Mouse (Mus musculus) erythroblast, adult 5-6 weeks (primary cell): Measurements from ENCODE around the gene Cacna1e. TPM values are rescaled to one million over a fixed set of nuclear protein-coding genes. Genes with fewer than 3 reads are reported as not detected.

Experiments used
- ATAC-seq: replicated peaks from 2 replicates; pipeline ENCODE4 v1.8.0; 2016; ENCODE audit warnings: moderate number of reproducible peaks, mild to moderate bottlenecking, moderate TSS enrichment, inconsistent platforms; ENCODE audit not compliant: poor library complexity, low FRiP score, severe bottlenecking
- total RNA-seq, 2 experiments: library from RNA; stranded (forward) in 1 of 2; stranded (reverse) in 1 of 2; fragments of 150-400 nt in 1 of 2; fragments of 200-764, 138-1000 nt in 1 of 2; gene quantifications; 2 replicates each; pipeline versions ENCODE4 v1.2.3 to v1.2.4; 2015 to 2017; ENCODE audit warnings: low replicate concordance in 2 of 2

Cacna1e gene
- 0.63 and 1.2 TPM in 2 replicates for total RNA-seq (2015; ENCODE audit: low replicate concordance)
- 0.85 and 0.98 TPM in 2 replicates for total RNA-seq (2017; ENCODE audit: low replicate concordance)

- ATAC-seq = no peak
Observed at GRCm38 (mm10) chr1:154884275-154885206, at the start of gene Cacna1e. Cacna1e (minus strand) TSS chr1:154884501.

DNA sequence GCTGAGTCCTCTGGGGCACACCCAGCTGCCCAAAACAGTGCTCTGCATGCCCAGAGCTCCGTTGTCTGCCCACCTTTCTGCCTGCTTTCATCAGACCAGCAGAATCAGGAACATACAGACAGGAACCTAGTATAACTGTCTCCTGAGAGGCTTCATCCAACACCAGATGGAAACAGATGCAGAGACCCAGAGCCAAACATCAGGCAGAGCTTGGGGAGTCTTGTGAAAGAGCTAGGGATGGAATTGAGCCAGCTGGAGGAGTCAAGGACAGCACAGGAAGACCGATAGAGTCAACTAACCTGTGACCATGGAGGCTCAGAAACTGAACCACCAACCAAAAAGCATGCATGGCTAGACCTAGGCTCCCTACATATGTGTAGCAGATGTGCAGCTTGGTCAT is 34.1 kb upstream of the Cacna1e start:
- ATAC-seq = no peak

- ATAC-seq = no peak
Observed at GRCm38 (mm10) chr1:154917438-154917837, 33.1 kb upstream of the Cacna1e start.

DNA sequence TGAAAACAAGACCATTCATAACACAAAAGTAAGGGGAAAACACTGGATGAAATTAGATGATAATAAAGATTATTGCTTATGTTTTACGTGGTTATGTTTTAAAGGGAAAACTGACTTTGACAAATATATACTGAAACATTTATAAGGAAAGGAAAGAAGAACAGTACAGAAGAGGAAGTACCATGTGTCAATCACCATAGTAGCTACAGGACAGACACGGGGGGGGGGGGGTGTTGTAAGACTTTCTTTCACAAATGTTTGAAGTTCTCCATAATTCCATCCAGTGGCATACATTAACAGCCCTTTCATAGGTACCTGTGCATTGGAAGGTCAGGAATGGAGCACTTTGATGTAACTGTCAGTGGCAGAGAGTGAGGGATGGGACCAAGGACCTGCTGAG is 25.3 kb upstream of the Cacna1e start:
- ATAC-seq = no peak

DNA sequence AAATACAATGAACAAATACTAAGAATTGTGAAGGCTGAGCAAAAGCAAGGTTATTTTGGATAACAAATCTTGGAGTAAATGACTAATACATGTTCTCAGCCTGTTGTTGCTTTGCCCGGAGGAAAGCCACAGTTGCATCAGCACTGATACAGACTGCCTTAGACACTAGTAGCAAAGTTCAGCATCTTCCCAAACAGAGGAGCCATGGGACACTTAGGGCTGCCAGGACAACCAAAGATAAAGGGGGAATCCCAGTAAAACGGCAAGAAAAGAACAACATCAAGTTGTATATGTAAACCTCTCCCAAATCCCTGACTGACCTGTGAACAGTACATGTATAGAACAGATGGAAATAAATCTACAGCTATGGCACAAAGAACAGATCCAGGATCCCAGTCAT is 13.1 kb upstream of the Cacna1e start:
- no peak for ATAC-seq

- ATAC-seq = no peak
Observed at GRCm38 (mm10) chr1:154890244-154890643, 5.9 kb upstream of the Cacna1e start.

- ATAC-seq = no peak
Observed at GRCm38 (mm10) chr1:154888495-154888894, 4.2 kb upstream of the Cacna1e start.

GRCm38 (mm10) chr1:154888018-154888417 is 3.7 kb upstream of the Cacna1e start:
- ATAC-seq = no peak

- ATAC-seq = no peak
Observed at GRCm38 (mm10) chr1:154887546-154887945, 3.2 kb upstream of the Cacna1e start.

DNA sequence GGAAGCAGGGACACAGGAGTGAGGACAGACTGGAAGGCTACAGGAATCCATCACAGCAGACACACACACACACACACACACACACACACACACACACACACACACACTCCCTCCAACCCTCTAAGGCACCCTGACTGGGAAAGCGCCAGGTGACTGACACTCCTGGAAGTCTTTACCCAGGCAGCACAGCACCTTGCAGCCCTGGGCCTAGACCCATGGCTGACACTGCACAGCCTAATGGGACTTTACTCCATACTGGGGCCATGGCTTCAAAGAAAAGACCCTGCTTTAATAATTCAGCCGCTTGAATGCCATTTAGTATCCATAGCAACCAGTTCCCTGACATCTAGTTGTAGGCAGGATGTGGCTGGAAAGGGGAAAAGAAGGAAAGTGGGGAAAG is 2.3 kb upstream of the Cacna1e start:
- ATAC-seq = no peak

GRCm38 (mm10) chr1:154885207-154885548 is 877 bp upstream of the Cacna1e start:
- no peak for ATAC-seq

GRCm38 (mm10) chr1:154883596-154884191 is 607 bp downstream of the Cacna1e start:
- ATAC-seq = no peak

DNA sequence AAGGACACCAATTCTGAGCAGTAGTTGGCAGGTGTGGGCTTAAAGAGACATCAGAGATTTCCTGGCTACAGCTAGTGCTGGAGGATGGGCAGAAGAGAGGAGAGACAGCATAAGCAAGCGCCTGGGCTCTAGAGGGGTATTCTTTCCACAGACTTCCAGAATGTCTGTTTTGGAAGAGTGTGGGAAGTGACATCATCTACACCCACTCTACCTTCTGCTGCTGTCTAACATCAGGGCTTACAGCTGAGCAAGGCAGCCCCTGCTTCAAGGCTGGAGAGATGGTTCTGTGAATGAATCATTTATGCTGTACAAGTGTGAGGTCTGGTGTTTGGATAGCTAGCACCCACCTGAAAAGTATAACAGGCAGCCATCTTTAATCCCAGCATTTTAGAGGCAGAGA is 18.3 kb downstream of the Cacna1e start:
- no peak for ATAC-seq

- ATAC-seq = no peak
Observed at GRCm38 (mm10) chr1:154861416-154861815, 22.9 kb downstream of the Cacna1e start.

DNA sequence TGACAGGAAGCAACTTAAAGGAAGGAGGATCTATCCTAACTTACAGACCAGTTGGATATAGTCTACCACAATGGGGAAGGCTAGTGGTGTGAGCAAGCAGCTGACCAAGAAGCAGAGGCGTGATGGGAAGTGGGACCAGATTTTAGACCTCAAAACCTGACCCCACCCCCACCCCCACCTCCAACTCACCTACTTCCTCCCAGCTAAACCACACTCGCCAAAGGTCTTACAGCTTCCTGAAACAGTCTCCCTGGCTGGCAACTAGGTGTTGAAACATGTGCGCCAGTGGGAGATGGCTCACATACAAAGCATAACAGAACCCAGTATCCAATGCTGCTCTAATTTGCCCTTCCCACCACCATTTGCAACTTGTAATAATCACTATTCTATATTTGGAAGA is 29.7 kb downstream of the Cacna1e start:
- no peak for ATAC-seq

DNA sequence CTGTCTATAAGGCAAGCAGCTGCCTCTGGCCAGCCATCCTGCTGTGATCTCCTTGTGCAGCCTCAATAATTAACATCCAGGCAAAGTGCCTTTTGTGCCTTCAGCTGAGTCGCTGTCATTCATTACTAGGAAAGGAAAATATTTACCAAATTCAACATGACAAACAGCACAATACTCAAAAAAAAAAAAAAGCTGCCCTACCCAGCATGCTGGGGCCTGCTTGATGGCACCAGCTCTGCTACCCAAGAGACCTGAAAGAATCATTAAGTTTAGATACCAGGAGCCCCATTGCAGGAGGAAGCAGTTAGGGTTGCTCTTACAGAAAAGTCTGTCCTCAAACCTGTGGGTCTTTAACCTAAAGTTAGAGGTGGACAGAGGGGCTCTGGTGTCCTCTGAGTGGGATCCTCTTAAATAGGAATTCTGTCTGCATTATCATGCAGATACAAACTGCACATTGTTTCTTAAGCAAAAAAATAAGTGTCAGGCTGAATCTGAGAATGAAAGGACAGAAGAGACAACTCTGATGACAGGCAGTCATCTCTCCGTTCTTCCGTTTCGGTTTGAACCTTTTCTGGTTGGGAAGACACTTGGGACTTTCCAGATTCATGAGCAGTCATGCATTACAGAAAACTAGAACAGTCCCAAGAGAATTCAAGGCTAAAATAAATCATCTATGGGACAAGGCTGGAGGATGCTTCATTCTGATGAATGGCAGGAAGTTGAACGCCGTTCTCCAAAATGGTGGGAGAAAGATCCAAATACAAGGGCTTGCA is 33.6 kb downstream of the Cacna1e start:
- ATAC-seq = no peak

GRCm38 (mm10) chr1:154848683-154849579 is 35.4 kb downstream of the Cacna1e start:
- no peak for ATAC-seq

DNA sequence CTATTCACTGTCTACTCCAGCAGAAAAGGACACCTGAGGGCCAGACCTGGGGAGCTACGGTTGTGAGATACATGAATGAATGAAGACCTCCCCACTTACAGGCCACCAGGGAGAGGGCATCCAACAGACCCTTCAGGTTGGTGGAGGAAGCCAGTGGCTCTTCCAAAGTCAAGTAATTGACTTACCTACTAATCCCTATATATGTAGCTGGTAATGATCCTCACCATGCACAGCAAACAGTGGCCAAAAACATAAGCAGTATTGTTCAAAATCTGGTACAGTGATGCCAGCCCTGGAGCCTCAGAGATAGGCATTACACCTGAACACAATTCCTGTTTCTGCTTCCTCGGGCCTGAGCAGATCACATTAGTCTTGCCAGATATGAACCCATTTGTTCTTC is 37.4 kb downstream of the Cacna1e start:
- ATAC-seq = no peak

- ATAC-seq = no peak
Observed at GRCm38 (mm10) chr1:154843427-154843826, 40.9 kb downstream of the Cacna1e start.

- no peak for ATAC-seq
Observed at GRCm38 (mm10) chr1:154842336-154842735, 42.0 kb downstream of the Cacna1e start.
